Mouse (Mus musculus) intestine, embryonic 16.5 days (tissue): ENCODE measurements around the gene Bri3bp. TPM values are rescaled to one million over a fixed set of nuclear protein-coding genes. Genes with fewer than 3 reads are reported as not detected.

ENCODE experiments used
- ATAC-seq: fragments of 200-750 bp; cut with Nextera tagmentation; 2 replicates; pipeline ENCODE4 v1.8.0; 2017; ENCODE audit warnings: moderate TSS enrichment, moderate library complexity
- H3K27ac ChIP-seq: fragments of 300-500 bp; sonication (generic); 2 replicates; pipeline ENCODE4 v1.5.1; 2014; ENCODE audit warnings: mild to moderate bottlenecking, low read length
- H3K27me3 ChIP-seq: fragments of 300-500 bp; sonication (generic); replicated peaks from 2 replicates; pipeline ENCODE4 v1.6.1; 2014; ENCODE audit warnings: low read length, control low read depth, mixed read lengths; ENCODE audit not compliant: control insufficient read depth, insufficient read depth
- H3K36me3 ChIP-seq: fragments of 300-500 bp; sonication (generic); 2 replicates; pipeline ENCODE4 v1.6.1; 2014; ENCODE audit warnings: low read length, control low read depth; ENCODE audit not compliant: control insufficient read depth, insufficient read depth
- H3K4me1 ChIP-seq: fragments of 300-500 bp; sonication (generic); 2 replicates; pipeline ENCODE4 v1.6.1; 2014; ENCODE audit warnings: low read length, control low read depth, mixed read lengths; ENCODE audit not compliant: control insufficient read depth, insufficient read depth
- H3K4me2 ChIP-seq: fragments of 300-500 bp; sonication (generic); 2 replicates; pipeline ENCODE4 v1.6.1; 2014; ENCODE audit warnings: low read depth, low read length, control low read depth
- H3K4me3 ChIP-seq: fragments of 300-500 bp; sonication (generic); 2 replicates; pipeline ENCODE4 v1.5.1; 2014; ENCODE audit warnings: mild to moderate bottlenecking, low read length
- H3K9ac ChIP-seq: fragments of 300-500 bp; sonication (generic); 2 replicates; pipeline ENCODE4 v1.6.1; 2014; ENCODE audit warnings: low read depth, low read length
- H3K9me3 ChIP-seq: fragments of 300-500 bp; sonication (generic); 2 replicates; pipeline ENCODE4 v1.6.1; 2016; ENCODE audit warnings: low read length, control low read depth; ENCODE audit not compliant: control insufficient read depth
- WGBS: fragments of 180-500 bp; shearing (Covaris S2); extraction: QIAGEN DNeasy Blood & Tissue Kit; methylation state at CpG from one replicate; pipeline ENCODE4 v1.1.7; 2014; 5-methylcytosine and 5-hydroxymethylcytosine counted together
- polyA plus RNA-seq: library from polyadenylated mRNA; unstranded; fragments of >200 nt; fragmentation: Nextera tagmentation; extraction: Ambion mirVana; gene quantifications from 2 replicates; pipeline ENCODE4 v1.2.1, GENCODE M21; 2015

Gene Bri3bp
- polyA plus RNA-seq, 1 experiment from 2014 or later, result 58.2 TPM

DNA sequence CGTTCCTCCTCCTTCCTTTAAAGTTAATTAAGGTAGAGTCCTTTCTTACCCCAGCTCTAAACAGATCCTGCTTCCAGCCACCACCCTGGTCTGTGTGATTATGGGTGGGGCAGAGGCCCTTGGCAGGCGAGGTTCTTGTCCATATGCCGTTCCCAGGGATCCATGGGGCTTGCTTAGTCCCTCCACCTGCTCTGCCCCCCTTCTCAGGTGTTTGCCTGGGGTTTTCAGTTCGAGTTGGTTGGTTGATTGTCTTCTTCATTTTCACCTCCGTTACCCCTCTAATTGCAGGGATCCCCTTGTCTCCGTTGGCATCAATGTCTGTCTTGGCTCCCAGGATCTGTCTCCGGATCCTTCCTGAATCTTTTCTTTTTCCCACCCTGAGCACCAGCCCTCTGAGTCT lies 35.4 kb downstream of the Bri3bp start:
- Histone ChIP-seq H3K4me1 (peaks cover 36% of the 10 kb centered on the region), H3K27ac (peak overlapping the region; percentile 87), H3K4me3 (peak overlapping the region; percentile 90), H3K27me3 (no peaks in the 10 kb centered on the region), H3K4me2 (peak overlapping the region; percentile 90), H3K36me3 (no peaks in the 10 kb centered on the region), H3K9me3 (no peaks in the 10 kb centered on the region), H3K9ac (peak overlapping the region; percentile 85)
- WGBS, result 52% methylated on average over 7 of the region's 7 CpGs
- ATAC-seq, result peak; percentile 55

DNA sequence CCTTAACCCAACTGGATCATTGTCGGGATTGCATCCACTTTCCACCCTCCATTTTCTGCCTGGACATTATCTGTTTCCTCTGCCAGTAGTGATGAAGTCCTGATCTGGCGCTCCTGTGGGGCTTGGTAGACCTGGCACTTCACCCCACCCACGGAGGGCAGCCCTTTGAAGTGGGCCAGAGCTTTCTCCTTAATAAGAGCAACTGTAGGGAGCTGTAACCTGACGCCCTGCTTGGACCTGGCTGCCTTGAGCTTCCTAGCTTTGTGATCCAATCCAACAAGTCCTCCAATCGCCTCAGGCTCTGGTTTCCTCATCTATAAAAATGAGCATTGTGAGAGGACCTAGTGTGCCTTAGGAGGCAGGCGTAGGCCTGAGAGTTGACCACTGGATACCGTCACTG lies 36.2 kb downstream of the Bri3bp start:
- H3K4me3 ChIP-seq, result peak overlapping the region; percentile 90
- peaks cover 36% of the 10 kb centered on the region for H3K4me1 ChIP-seq
- H3K36me3 ChIP-seq, result peaks cover under 1% of the 10 kb centered on the region; the same call in 1 of the 2 replicates
- peak overlapping the region; percentile 85; the same call in 1 of the 2 replicates for H3K9ac ChIP-seq
- H3K27ac ChIP-seq, result no peak overlapping the region
- 61% methylated on average over 7 of the region's 7 CpGs for WGBS
- no peaks in the 10 kb centered on the region for H3K27me3 ChIP-seq
- no peaks in the 10 kb centered on the region for H3K9me3 ChIP-seq
- no peak for ATAC-seq
- H3K4me2 ChIP-seq, result peak overlapping the region; percentile 90

DNA sequence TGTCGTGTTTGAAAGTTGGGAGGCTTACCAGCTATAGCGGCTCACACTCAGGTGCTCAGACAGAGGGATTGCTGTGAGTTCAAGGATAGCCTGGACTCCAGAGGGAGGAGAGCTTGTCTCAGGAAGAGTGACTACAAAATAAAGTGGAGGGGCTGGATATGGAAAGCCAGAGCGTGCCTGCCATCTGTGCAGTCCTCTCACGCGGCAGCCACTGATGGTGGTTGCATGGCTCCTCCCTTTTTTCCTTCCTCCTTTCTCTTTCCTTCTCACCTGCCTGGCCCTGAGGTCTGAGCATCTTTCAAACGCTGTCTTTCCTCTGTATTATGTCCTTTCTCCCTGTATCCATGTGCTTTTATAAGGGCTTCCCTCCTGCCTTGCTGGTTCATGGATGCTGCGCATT lies 36.7 kb downstream of the Bri3bp start:
- no peak overlapping the region for H3K4me3 ChIP-seq
- H3K36me3 ChIP-seq, result peaks cover 6% of the 10 kb centered on the region; the same call in 1 of the 2 replicates
- H3K9ac ChIP-seq, result no peak overlapping the region
- no peak overlapping the region for H3K27ac ChIP-seq
- peak overlapping the region; percentile 90; the same call in 1 of the 2 replicates for H3K4me2 ChIP-seq
- 76% methylated on average over 7 of the region's 7 CpGs for WGBS
- peaks cover 36% of the 10 kb centered on the region for H3K4me1 ChIP-seq
- no peaks in the 10 kb centered on the region for H3K9me3 ChIP-seq
- no peak for ATAC-seq
- H3K27me3 ChIP-seq, result no peaks in the 10 kb centered on the region

DNA sequence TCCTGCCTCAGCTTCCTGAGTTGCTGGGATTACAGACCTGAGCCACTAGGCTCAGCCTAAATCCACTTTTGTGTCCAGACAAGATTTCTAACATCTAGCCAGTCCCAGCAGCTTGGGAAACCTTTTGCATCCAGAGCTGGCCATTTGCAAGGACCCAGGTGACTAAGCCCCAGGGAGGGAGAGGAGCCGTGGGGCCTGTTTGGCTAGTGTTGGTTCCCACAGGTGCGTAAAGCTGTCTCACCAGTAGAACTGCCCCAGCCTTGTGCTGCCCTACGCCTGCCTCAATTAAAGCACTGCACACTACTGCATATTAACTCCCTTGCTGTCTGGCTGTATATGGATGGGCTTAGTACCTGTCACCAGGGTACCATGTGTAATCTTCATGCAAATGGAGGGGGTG lies 38.0 kb downstream of the Bri3bp start:
- Histone ChIP-seq H3K9me3 (no peaks in the 10 kb centered on the region), H3K4me1 (peaks cover 36% of the 10 kb centered on the region), H3K4me2 (no peak overlapping the region), H3K36me3 (peaks cover 9% of the 10 kb centered on the region; the same call in 1 of the 2 replicates), H3K9ac (no peak overlapping the region), H3K27me3 (no peaks in the 10 kb centered on the region), H3K4me3 (no peak overlapping the region), H3K27ac (no peak overlapping the region)
- ATAC-seq, result no peak
- 88% methylated on average over 3 of the region's 3 CpGs for WGBS

DNA sequence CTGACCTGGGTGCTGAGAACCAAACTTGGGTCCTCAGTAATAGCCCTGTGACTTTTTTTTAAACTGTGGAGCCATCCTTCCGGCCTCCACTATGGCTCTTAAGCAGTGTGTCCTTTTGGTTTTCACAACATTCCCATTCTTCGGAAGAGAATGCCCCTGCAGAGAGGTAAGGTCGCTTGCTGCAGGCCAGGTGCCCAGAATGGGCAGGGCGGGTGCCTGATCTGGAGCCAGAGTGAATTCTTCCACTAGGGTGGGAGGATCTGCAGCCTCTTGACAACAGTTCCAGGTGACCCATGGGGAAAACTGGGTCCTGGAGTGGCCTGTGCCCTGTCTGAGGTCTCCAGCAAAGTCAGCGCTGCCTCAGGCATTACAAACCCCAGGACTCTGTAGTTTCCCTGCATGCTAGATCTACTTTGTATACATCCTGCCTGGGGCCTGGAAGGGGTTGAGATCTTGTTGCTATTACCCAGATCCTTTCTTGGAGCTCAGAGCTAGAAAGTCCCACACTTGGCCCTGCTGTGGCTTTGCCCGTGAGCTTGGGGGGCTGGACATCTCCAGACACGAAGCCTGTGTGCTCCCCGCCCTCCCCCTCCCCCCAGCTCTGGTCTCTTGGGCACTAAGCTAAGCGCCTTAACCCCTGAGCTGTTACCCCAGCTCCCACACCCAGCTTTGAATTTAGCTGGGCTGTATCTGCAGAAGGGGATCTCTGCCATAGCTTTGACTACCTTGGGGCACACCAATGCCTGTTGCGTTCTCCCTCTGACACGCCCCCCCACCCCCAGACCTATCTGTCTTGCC lies 39.3 kb downstream of the Bri3bp start:
- Histone ChIP-seq H3K27ac (peak overlapping the region; percentile 40), H3K9me3 (no peaks in the 10 kb centered on the region), H3K4me3 (no peak overlapping the region), H3K36me3 (peaks cover 9% of the 10 kb centered on the region; the same call in 1 of the 2 replicates), H3K4me2 (no peak overlapping the region), H3K9ac (0 out of 2 replicates have a peak overlapping the region, but pooled peaks have one; percentile 39), H3K4me1 (peaks cover 31% of the 10 kb centered on the region), H3K27me3 (no peaks in the 10 kb centered on the region)
- WGBS, result 64% methylated on average over 11 of the region's 11 CpGs
- ATAC-seq, result no peak

DNA sequence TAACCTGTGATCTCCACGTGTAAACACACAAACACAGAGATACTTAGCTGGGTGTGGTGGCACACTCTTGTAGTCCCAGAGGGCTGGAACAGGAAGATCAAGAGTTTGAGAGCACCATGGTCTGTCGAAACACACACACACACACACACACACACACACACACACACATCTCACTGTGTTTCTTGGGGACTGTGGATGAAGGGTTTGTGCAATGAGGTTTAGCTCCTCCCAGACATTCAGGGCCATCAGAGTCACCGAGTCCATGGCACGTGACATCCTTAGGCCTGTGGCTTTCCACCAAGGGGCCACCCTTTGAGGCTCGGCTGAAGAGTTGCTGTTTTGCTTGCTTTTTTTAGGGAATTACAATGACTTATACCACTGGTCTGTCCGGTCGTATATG lies 41.1 kb downstream of the Bri3bp start:
- Histone ChIP-seq H3K4me2 (no peak overlapping the region), H3K4me1 (peaks cover 23% of the 10 kb centered on the region), H3K9ac (no peak overlapping the region), H3K27ac (no peak overlapping the region), H3K27me3 (no peaks in the 10 kb centered on the region), H3K36me3 (peaks cover 9% of the 10 kb centered on the region; the same call in 1 of the 2 replicates), H3K4me3 (no peak overlapping the region), H3K9me3 (no peaks in the 10 kb centered on the region)
- no peak for ATAC-seq
- 85% methylated on average over 7 of the region's 7 CpGs for WGBS

DNA sequence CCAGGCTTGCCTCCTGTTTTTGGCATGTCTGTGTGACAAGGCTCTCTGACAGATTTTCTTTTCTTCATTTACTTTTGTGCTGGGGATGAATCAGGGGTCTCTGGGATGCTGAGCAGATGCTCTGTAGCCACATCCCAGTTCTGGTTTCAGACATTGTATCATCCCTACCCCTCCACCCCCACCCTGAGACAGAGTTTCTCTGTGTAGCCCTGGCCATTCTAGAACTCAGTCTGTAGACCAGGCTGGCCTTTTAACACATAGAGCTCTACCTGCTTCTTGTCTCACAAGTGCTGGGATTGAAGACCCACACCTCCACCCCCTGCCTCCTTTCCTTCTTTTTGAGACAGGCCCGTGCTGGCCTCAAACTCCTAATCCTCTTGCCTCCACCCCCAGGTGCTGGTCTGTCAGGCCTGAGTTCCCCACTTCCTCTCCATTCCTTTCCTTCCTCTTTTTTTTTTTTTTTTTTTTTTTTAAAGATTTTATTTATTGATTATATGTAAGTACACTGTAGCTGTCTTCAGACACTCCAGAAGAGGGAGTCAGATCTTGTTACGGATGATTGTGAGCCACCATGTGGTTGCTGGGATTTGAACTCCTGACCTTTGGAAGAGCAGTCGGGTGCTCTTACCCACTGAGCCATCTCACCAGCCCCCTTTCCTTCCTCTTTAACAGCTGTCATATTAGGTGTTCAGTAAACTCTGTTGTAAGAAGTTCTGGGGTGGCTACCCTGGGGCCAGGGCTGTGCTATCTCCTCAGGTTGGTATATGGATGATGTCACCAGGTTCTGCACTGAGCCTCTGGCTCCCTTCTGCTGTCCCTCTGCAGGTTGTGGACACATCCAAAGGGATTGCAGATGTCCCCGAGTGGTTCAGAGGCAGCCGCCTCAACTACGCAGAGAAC lies 42.6 kb downstream of the Bri3bp start:
- H3K4me1 ChIP-seq, result peaks cover 11% of the 10 kb centered on the region
- no peaks in the 10 kb centered on the region for H3K27me3 ChIP-seq
- no peak for ATAC-seq
- no peak overlapping the region for H3K4me3 ChIP-seq
- H3K27ac ChIP-seq, result no peak overlapping the region
- H3K9ac ChIP-seq, result no peak overlapping the region
- no peak overlapping the region for H3K4me2 ChIP-seq
- H3K9me3 ChIP-seq, result no peaks in the 10 kb centered on the region
- H3K36me3 ChIP-seq, result peaks cover 9% of the 10 kb centered on the region; the same call in 1 of the 2 replicates
- WGBS, result 80% methylated on average over 5 of the region's 6 CpGs

DNA sequence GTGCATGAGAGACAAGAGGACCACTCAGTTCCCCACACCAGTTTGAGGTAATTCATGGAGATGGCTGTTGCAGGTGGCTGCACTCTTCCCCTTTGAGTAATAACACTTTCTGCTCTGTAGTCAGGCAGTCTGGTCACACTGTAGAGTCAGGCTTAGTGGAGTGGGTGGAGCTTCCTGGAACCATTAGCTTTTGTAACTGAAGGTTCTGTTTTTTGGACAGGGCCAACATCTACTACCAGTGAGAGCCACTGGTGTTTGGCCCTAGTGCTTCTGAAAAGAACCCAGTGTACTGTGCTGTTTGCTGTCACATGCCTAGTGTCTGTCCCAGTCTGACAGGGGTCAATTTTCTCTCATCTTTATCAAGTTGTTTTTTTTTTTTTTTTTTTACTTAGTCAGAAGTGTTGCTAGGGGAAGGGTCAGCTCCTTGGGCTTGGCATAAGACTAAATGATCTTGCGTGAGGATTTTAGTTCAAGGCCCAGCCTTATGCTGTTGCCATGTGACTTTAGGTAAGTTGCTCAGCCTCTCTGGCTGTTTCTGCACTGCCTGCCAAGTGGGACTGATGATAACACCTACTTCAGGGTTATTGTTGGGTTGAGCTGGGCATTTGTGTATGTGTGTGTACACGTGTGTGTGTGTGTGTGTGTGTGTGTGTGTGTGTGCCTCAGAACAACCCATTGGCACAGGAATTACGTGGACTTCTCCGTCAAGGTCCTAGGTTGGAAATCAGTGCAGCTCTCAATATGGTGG lies 43.8 kb downstream of the Bri3bp start:
- no peaks in the 10 kb centered on the region for H3K27me3 ChIP-seq
- H3K27ac ChIP-seq, result no peak overlapping the region
- no peaks in the 10 kb centered on the region for H3K9me3 ChIP-seq
- H3K9ac ChIP-seq, result no peak overlapping the region
- 92% methylated on average over 4 of the region's 4 CpGs for WGBS
- no peak for ATAC-seq
- H3K4me1 ChIP-seq, result peaks cover 6% of the 10 kb centered on the region
- H3K36me3 ChIP-seq, result peaks cover 15% of the 10 kb centered on the region
- no peak overlapping the region for H3K4me2 ChIP-seq
- H3K4me3 ChIP-seq, result no peak overlapping the region

DNA sequence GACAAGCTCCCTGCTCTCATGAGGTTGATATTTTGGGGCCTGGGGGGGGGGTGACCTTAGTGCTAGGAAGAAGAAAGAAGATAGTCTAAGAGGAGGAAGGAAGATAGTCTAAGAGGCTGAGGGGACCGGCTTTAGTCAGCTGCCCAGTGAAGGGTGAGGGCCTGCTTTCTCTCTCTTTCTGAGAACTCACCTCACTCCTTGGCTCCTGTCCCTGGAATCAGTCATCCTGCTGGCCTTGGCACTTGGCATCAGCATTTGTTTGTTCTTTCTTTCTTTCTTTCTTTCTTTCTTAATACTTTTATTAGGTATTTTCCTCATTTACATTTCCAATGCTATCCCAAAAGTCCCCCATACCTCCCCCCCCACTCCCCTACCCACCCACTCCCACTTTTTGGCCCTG lies 44.7 kb downstream of the Bri3bp start:
- Histone ChIP-seq H3K9me3 (no peaks in the 10 kb centered on the region), H3K4me3 (no peak overlapping the region), H3K4me1 (no peaks in the 10 kb centered on the region), H3K9ac (no peak overlapping the region), H3K27me3 (no peaks in the 10 kb centered on the region), H3K27ac (no peak overlapping the region), H3K36me3 (peaks cover 15% of the 10 kb centered on the region), H3K4me2 (no peak overlapping the region)
- 86% methylated on average over 1 of the region's 1 CpGs for WGBS
- ATAC-seq, result no peak
